Mouse (Mus musculus) kidney, adult 2 months (tissue): ENCODE measurements around the gene Kif16b. TPM values are rescaled to one million over a fixed set of nuclear protein-coding genes. Genes with fewer than 3 reads are reported as not detected.

Experiments used
- DNase-seq: peaks from one replicate; pipeline ENCODE4 v3.0.0; 2021
- H3K27ac ChIP-seq: fragments of 200-500 bp; 2 replicates; pipeline ENCODE4 v1.5.1; 2012; ENCODE audit warnings: low read depth, low read length, control low read depth, inconsistent platforms; ENCODE audit not compliant: insufficient read depth
- H3K27me3 ChIP-seq: fragments of 200-500 bp; replicated peaks from 2 replicates; pipeline ENCODE4 v1.6.1; 2012; ENCODE audit warnings: mild to moderate bottlenecking, moderate library complexity, low read length, inconsistent platforms; ENCODE audit not compliant: control insufficient read depth, insufficient read depth
- H3K36me3 ChIP-seq: fragments of 200-500 bp; 2 replicates; pipeline ENCODE4 v1.6.1; 2012; ENCODE audit warnings: mild to moderate bottlenecking, moderate library complexity, low read length, inconsistent platforms; ENCODE audit not compliant: control insufficient read depth, insufficient read depth
- H3K4me1 ChIP-seq: fragments of 200-500 bp; 2 replicates; pipeline ENCODE4 v1.6.1; 2011; ENCODE audit warnings: low read length; ENCODE audit not compliant: control insufficient read depth, insufficient read depth
- H3K4me3 ChIP-seq: fragments of 200-500 bp; 2 replicates; pipeline ENCODE4 v1.5.1; 2011; ENCODE audit warnings: mild to moderate bottlenecking, low read depth, low read length, control low read depth; ENCODE audit not compliant: insufficient read depth
- CTCF ChIP-seq: fragments of 200-500 bp; conservative IDR thresholded peaks from 2 replicates; pipeline ENCODE4 v1.5.1; 2011; ENCODE audit warnings: low read depth, mild to moderate bottlenecking, control low read depth, low read length, moderate library complexity, mixed read lengths; ENCODE audit not compliant: insufficient read depth, insufficient read length
- POLR2A ChIP-seq: fragments of 200-500 bp; IDR thresholded peaks from one replicate; pipeline ENCODE4 v1.6.1; 2011; ENCODE audit warnings: low read depth, low read length, control low read depth
- WGBS: fragments of 180-500 bp; shearing (Covaris S2); methylation state at CpG from one replicate; pipeline ENCODE4 v1.1.7; 2018; 5-methylcytosine and 5-hydroxymethylcytosine counted together
- polyA plus RNA-seq: library from polyadenylated mRNA; depleted of rRNA; stranded (reverse); fragments of >200 nt; gene quantifications from 2 replicates; pipeline ENCODE4 v1.2.3, GENCODE M21; 2012

Gene Kif16b
- polyA plus RNA-seq, 1 experiment: 25.9 TPM

DNA sequence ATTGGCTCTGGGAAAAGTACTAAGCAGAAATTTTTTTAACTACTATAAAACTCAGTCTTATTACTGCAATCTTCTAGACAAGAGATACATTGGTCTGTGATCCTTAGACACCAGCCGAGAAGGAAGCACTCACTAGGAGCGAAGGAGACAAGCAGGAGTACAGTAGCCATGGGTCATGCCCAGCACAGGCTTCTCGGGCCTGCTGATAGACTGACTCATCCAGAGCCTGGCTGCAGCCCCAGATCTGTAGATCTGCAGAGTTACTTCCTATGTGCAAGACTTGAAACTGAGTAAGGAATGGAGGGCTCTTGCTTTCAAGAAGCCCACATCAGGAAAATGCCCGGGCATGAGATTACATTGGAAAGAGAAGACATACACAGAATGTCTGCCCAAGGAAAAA, 169.0 kb downstream of the Kif16b start:
- H3K27ac ChIP-seq: no peak overlapping the region
- TF ChIP-seq POLR2A (no peak), CTCF (no peak)
- H3K27me3 ChIP-seq: no peaks in the 10 kb centered on the region
- WGBS: 86% methylated on average over 4 of the region's 4 CpGs
- DNase-seq: no peak
- no peaks in the 10 kb centered on the region for H3K4me1 ChIP-seq
- H3K36me3 ChIP-seq: no peaks in the 10 kb centered on the region; the same call in 1 of the 2 replicates
- no peak overlapping the region for H3K4me3 ChIP-seq

DNA sequence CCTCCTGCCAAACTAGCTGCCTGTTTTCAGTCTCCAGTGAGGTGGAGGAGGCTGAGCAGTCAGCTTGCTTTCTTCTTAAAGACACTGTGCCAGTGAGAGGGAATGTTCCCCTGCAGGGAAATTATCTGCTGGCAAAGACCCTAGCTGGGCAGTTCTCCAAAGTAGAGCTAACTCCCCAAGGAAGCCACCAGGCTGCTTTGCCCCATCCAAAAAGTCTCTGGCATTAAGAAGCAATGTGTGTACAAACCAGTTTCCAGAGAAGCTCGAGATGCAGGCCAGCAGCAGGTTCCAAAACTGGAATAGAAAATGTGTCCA, 169.6 kb downstream of the Kif16b start:
- TF ChIP-seq CTCF: no peak
- TF ChIP-seq POLR2A: no peak
- no peaks in the 10 kb centered on the region; the same call in 1 of the 2 replicates for H3K36me3 ChIP-seq
- no peak overlapping the region for H3K27ac ChIP-seq
- no peaks in the 10 kb centered on the region for H3K4me1 ChIP-seq
- no peaks in the 10 kb centered on the region for H3K27me3 ChIP-seq
- DNase-seq: peak; percentile 14
- WGBS: 59% methylated on average over 1 of the region's 1 CpGs
- no peak overlapping the region for H3K4me3 ChIP-seq

DNA sequence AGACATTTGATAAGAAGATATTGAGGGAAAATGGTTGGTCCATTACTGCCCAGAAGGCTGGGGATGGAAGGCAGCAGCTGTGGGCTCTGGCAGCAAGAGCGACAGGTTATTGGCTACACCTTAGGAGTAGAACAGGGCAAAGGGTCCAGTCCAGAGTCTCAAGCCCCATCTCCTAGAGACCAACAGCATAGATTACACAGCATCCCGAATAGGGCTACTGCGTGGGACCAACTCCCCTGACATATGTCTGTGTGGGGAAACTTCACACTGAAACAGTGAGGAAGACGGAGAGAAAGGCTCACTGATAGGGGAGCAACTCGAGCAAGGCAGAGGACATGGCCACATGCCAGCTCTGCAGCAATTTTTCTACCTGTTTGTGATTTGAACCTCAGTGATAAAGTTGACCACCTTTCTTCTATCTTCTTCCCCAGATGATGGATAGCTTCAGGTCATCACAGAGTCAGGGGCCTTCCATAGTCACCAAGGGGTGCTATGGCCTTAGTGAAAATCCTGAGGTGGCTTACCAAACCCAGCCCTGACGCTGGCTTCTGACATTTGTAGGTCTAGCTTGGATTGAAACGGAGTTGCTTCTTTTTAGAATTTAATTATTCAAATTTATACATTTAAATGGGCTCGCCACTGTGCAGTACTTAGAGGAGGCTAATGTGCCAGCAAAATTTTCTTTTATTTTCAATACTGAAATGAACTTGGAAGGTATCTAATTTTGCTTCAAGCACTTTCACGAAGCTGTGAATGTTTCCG, 170.1 kb downstream of the Kif16b start:
- Histone ChIP-seq H3K36me3 (no peaks in the 10 kb centered on the region), H3K27me3 (no peaks in the 10 kb centered on the region), H3K4me3 (no peak overlapping the region), H3K4me1 (no peaks in the 10 kb centered on the region), H3K27ac (no peak overlapping the region)
- WGBS: 83% methylated on average over 10 of the region's 10 CpGs
- no peak for DNase-seq
- TF ChIP-seq POLR2A (no peak), CTCF (no peak)

DNA sequence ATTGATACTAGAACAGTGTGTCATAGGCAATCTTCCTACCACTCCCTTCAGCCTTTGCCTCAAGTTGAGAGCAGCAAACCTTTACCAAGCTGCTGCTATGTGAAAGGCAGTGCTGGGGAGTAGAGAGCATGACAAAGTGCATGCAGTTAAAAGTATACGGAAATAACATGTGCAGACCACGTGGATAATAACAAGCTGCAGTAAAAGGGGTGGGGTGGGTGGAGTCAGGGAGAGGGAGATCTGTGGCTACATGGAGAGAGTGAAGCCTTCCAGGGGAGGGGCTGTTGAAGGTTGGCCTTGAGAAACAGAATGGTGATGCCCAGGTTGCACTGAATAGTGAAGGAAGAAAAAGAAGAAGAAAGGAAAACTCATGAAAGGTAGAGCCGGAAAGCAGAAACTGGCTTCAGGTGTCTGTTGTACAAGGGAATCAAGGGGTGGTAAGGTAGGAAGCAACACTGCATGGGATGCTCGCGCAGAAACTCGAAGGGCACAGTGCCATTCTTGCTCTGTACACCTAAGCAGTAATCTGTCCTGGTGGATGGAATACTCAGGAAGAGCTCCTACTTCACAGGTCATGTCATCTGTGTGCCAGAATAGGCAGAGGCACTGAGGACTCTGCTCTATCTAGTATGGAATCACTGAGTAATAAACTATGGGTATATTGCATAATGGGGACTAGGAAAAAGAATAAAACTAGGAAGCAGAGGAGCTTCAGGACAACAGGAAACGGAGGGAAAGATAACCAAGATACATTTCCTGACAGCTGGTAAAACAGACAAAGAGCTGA, 176.9 kb downstream of the Kif16b start:
- H3K27ac ChIP-seq: no peak overlapping the region
- 83% methylated on average over 7 of the region's 7 CpGs for WGBS

DNA sequence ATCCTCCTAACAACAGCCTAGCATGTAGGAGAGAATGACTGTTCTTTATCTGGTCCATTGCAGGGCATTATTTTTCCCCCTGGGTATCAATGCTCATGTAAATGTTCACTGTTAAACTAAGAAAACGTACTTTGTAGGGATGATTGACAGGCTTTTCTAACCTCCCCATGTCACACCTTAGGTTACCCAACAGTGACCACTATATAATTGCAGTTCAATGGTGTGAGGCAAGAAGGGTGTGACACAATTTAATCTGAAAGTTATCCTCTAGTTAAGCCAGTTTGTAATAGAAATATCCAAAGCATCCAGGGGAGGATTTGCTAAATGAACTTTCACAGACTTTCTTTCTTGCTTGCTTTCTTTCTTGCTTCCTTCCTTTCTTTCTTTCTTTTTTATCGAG, 181.2 kb downstream of the Kif16b start:
- 73% methylated on average over 2 of the region's 2 CpGs for WGBS
- TF ChIP-seq POLR2A (no peak), CTCF (no peak)
- no peak overlapping the region for H3K27ac ChIP-seq
- no peak overlapping the region for H3K4me3 ChIP-seq
- H3K36me3 ChIP-seq: no peaks in the 10 kb centered on the region
- no peaks in the 10 kb centered on the region for H3K27me3 ChIP-seq
- no peak for DNase-seq
- H3K4me1 ChIP-seq: no peaks in the 10 kb centered on the region

More for the DNA sequence above, 176.9 kb downstream of the Kif16b start:
- Histone ChIP-seq H3K27me3 (no peaks in the 10 kb centered on the region), H3K36me3 (no peaks in the 10 kb centered on the region), H3K4me1 (no peaks in the 10 kb centered on the region), H3K4me3 (no peak overlapping the region)
- TF ChIP-seq CTCF (no peak), POLR2A (no peak)
- DNase-seq: no peak

DNA sequence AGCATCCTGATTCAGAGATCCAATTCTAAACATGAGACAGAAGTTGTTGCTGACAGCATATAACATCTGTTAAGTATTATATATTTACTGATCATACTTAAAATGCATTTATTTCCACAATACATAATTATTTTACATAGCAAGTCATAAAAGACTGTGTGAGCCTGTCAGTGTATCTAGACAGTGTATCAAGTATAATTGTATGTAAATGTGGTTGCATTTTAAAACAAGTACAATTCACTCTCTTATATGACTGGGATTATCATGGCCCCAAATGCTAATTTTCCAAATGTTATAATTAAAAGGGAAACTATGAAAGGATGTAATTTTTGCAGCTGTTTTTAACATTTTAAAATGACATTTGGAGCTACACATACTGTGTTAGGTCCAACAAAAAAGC, 182.3 kb downstream of the Kif16b start:
- Histone ChIP-seq H3K27me3 (no peaks in the 10 kb centered on the region), H3K4me3 (no peak overlapping the region), H3K4me1 (no peaks in the 10 kb centered on the region), H3K27ac (no peak overlapping the region), H3K36me3 (no peaks in the 10 kb centered on the region)
- TF ChIP-seq POLR2A (no peak), CTCF (no peak)
- DNase-seq: no peak

DNA sequence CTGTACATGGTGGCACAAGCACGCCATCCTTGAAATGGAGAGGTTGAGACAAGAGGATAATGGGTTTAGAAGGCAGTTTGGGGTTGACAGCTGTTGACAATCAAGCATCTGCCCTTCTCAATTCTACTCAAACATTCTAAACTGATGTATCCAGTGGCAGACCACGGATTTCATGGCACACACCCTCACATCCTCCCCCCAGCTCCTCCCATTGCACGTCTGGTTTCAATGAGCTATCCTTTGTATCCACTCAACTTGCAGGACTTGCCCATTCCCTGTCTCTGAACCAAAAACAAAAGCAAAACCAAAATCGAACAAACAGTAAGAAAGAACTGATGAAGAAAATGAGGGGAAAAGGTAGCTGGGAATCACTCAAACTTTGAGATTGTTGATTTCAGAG, 183.7 kb downstream of the Kif16b start:
- Histone ChIP-seq H3K27me3 (no peaks in the 10 kb centered on the region), H3K4me3 (no peak overlapping the region), H3K36me3 (no peaks in the 10 kb centered on the region; the same call in 1 of the 2 replicates), H3K4me1 (no peaks in the 10 kb centered on the region), H3K27ac (no peak overlapping the region)
- WGBS: 77% methylated on average over 4 of the region's 4 CpGs
- DNase-seq: no peak
- TF ChIP-seq POLR2A (no peak), CTCF (no peak)
